Mouse (Mus musculus): Measurements from ENCODE around the gene Slc27a1. TPM values are rescaled to one million over a fixed set of nuclear protein-coding genes. Genes with fewer than 3 reads are reported as not detected.

Gene Slc27a1
- polyA plus RNA-seq, 1 experiment from 2014 or later: 48.4 TPM

DNA sequence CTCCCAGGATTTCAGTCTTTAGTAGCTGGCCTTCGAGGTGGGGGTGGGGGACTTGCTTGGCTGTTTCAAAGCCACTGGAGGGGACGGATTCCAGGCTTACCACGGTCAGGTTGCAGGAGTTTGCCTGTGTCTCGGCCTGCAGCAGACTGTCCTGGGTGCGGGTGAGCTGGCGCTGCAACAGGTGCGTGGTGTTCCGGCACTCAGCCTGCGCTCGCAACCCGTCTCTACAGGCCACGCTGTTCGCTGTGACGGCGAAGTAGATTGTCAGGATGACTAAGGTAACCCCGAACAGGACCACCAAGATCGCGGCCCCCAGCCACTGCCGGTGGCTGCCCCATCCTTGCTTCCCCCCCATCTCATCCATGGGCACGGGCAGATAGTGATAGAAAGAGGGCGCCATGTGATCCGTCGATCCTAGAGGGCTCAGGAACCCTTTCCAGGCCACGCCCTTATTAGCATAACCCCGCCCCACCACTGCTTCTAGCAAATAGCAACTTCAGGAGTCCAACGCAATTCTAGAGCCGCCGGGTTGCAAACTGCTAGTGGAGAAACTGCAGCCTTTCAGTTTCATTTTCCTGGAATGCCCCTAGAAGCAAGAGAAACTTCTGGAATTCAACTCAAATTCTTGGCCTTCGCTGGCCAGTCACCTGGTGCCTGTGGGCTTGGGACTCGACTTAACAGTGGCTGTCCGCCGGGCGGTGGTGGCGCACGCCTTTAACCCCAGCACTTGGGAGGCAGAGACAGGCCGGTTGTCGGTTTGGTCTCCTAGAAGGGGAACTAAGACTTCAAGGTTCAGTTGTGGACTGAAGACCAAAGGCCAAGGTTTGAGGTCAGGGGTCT, 31.4 kb upstream of the Slc27a1 start, which contains the start of gene Bst2:
Bst2 (minus strand) TSS at position 429 of the 840 bp plus-strand sequence.
- Histone ChIP-seq H3K4me1 (peaks cover 5% of the 10 kb centered on the region), H3K4me3 (peak within 1 kb of the TSS; percentile 37), H3K9me3 (no peaks in the 10 kb centered on the region), H3K27ac (no peak within 1 kb of the TSS), H3K27me3 (0 out of 2 replicates have a peak, but pooled peaks cover 9% of the 10 kb centered on the region), H3K9ac (no peak within 1 kb of the TSS), H3K4me2 (replicated peaks) (peak within 1 kb of the TSS; percentile 51), H3K36me3 (no peaks in the 10 kb centered on the region)
- ATAC-seq (ENCODE audit: insufficient number of reproducible peaks, insufficient read depth, low FRiP score, low TSS enrichment): peak; percentile 31; the same call in 1 of the 2 replicates
- WGBS: 2% methylated on average over 37 of the region's 37 CpGs

- H3K4me3 ChIP-seq: peak within 1 kb of the TSS; percentile 91
- peak within 1 kb of the TSS; percentile 87 for H3K9ac ChIP-seq
- H3K9me3 ChIP-seq: no peaks in the 10 kb centered on the region
- WGBS: under 1% methylated on average over 54 of the region's 55 CpGs
- H3K27me3 ChIP-seq: 0 out of 2 replicates have a peak, but pooled peaks cover 3% of the 10 kb centered on the region
- ATAC-seq (ENCODE audit: insufficient number of reproducible peaks, insufficient read depth, low FRiP score, low TSS enrichment): peak; percentile 87
- peaks cover 11% of the 10 kb centered on the region for H3K4me1 ChIP-seq
- 0 out of 2 replicates have a peak within 1 kb of the TSS, but pooled peaks have one; percentile 33 for H3K27ac ChIP-seq
- H3K36me3 ChIP-seq: peaks cover 25% of the 10 kb centered on the region
- H3K4me2 ChIP-seq (replicated peaks): peak within 1 kb of the TSS; percentile 89
Measured at GRCm38 (mm10) chr8:71542632-71543343, 25.9 kb upstream of the Slc27a1 start, which contains the start of gene Mvb12a. TSS of gene Mvb12a (plus strand) at chr8:71542922.

GRCm38 (mm10) chr8:71543755-71544154, 24.9 kb upstream of the Slc27a1 start:
- H3K9me3 ChIP-seq: no peaks in the 10 kb centered on the region
- H3K4me2 ChIP-seq (replicated peaks): peak overlapping the region; percentile 89
- WGBS: 87% methylated on average over 9 of the region's 9 CpGs
- H3K27me3 ChIP-seq: 0 out of 2 replicates have a peak, but pooled peaks cover 3% of the 10 kb centered on the region
- H3K4me3 ChIP-seq: peak overlapping the region; percentile 91
- H3K9ac ChIP-seq: peak overlapping the region; percentile 87; the same call in 1 of the 2 replicates
- peaks cover 8% of the 10 kb centered on the region for H3K4me1 ChIP-seq
- H3K27ac ChIP-seq: no peak overlapping the region
- peaks cover 32% of the 10 kb centered on the region for H3K36me3 ChIP-seq
- ATAC-seq (ENCODE audit: insufficient number of reproducible peaks, insufficient read depth, low FRiP score, low TSS enrichment): no peak

DNA sequence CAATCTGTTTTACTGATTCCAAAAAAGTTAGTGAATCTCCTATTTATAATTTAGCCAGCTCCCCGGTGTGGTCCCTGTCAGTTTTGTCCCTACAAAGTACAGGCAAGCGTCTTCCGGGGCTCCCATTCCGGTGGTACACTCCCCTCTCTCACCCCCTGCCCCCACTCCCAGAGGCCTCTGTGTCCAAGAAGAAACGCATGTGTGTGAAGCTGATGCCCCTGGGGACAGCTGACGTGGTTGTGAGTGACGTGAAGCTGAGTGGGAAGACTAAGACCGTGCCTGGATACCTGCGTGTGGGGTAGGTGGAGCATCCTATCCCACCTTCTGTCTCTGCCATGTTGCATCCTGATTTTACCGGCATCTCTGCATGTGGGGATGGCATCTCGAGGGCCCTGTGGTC, 23.6 kb upstream of the Slc27a1 start:
- Histone ChIP-seq H3K4me1 (peaks cover 8% of the 10 kb centered on the region), H3K9ac (no peak overlapping the region), H3K9me3 (no peaks in the 10 kb centered on the region), H3K27me3 (no peaks in the 10 kb centered on the region), H3K36me3 (peaks cover 32% of the 10 kb centered on the region), H3K4me2 (replicated peaks) (no peak overlapping the region), H3K4me3 (no peak overlapping the region), H3K27ac (no peak overlapping the region)
- no peak for ATAC-seq (ENCODE audit: insufficient number of reproducible peaks, insufficient read depth, low FRiP score, low TSS enrichment)
- WGBS: 88% methylated on average over 11 of the region's 11 CpGs

- H3K9ac ChIP-seq: no peak overlapping the region
- 84% methylated on average over 7 of the region's 7 CpGs for WGBS
- H3K36me3 ChIP-seq: peaks cover 32% of the 10 kb centered on the region
- H3K9me3 ChIP-seq: no peaks in the 10 kb centered on the region
- H3K4me1 ChIP-seq: peaks cover 8% of the 10 kb centered on the region
- H3K4me3 ChIP-seq: no peak overlapping the region
- no peak overlapping the region for H3K4me2 ChIP-seq (replicated peaks)
- no peaks in the 10 kb centered on the region for H3K27me3 ChIP-seq
- no peak overlapping the region for H3K27ac ChIP-seq
- ATAC-seq (ENCODE audit: insufficient number of reproducible peaks, insufficient read depth, low FRiP score, low TSS enrichment): no peak
Measured at GRCm38 (mm10) chr8:71547590-71547989, 21.1 kb upstream of the Slc27a1 start.

DNA sequence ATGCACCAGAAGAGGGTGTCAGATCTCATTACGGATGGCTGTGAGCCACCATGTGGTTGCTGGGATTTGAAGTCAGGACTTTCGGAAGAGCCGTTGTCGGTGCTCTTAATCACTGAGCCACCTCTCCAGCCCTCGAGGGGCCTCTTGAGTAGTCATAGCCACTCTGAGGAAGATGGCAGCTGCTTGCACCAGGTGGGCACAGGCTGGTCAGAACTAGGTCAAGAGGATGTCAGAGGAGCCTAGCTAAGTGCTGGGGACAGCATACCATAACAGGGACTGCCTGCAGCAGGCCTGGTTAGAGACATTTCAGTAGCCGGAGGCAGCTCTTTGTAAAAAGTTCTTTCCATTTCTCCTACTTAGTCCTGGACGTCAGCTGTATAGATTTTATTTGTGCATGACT, 17.9 kb upstream of the Slc27a1 start:
- H3K4me3 ChIP-seq: no peak overlapping the region
- peaks cover 25% of the 10 kb centered on the region for H3K36me3 ChIP-seq
- peaks cover 3% of the 10 kb centered on the region; the same call in 1 of the 2 replicates for H3K4me1 ChIP-seq
- H3K9me3 ChIP-seq: no peaks in the 10 kb centered on the region
- H3K9ac ChIP-seq: no peak overlapping the region
- H3K4me2 ChIP-seq (replicated peaks): no peak overlapping the region
- no peak overlapping the region for H3K27ac ChIP-seq
- peaks cover 4% of the 10 kb centered on the region for H3K27me3 ChIP-seq
- 65% methylated on average over 7 of the region's 7 CpGs for WGBS
- ATAC-seq (ENCODE audit: insufficient number of reproducible peaks, insufficient read depth, low FRiP score, low TSS enrichment): no peak

GRCm38 (mm10) chr8:71552770-71553169, 15.9 kb upstream of the Slc27a1 start:
- H3K9ac ChIP-seq: no peak overlapping the region
- 49% methylated on average over 6 of the region's 6 CpGs for WGBS
- peaks cover 8% of the 10 kb centered on the region for H3K36me3 ChIP-seq
- 0 out of 2 replicates have a peak overlapping the region, but pooled peaks have one; percentile 30 for H3K27ac ChIP-seq
- no peaks in the 10 kb centered on the region for H3K9me3 ChIP-seq
- no peak overlapping the region for H3K4me3 ChIP-seq
- ATAC-seq (ENCODE audit: insufficient number of reproducible peaks, insufficient read depth, low FRiP score, low TSS enrichment): no peak
- H3K4me1 ChIP-seq: peaks cover 3% of the 10 kb centered on the region; the same call in 1 of the 2 replicates
- H3K4me2 ChIP-seq (replicated peaks): no peak overlapping the region
- peaks cover 25% of the 10 kb centered on the region for H3K27me3 ChIP-seq

- Histone ChIP-seq H3K9me3 (no peaks in the 10 kb centered on the region), H3K4me3 (no peak overlapping the region), H3K4me2 (replicated peaks) (no peak overlapping the region), H3K36me3 (no peaks in the 10 kb centered on the region), H3K4me1 (peaks cover 10% of the 10 kb centered on the region; the same call in 1 of the 2 replicates), H3K27me3 (peaks cover 37% of the 10 kb centered on the region), H3K27ac (no peak overlapping the region), H3K9ac (no peak overlapping the region)
- WGBS: 64% methylated on average over 6 of the region's 6 CpGs
- ATAC-seq (ENCODE audit: insufficient number of reproducible peaks, insufficient read depth, low FRiP score, low TSS enrichment): no peak
Measured at GRCm38 (mm10) chr8:71554001-71554400, 14.7 kb upstream of the Slc27a1 start.

DNA sequence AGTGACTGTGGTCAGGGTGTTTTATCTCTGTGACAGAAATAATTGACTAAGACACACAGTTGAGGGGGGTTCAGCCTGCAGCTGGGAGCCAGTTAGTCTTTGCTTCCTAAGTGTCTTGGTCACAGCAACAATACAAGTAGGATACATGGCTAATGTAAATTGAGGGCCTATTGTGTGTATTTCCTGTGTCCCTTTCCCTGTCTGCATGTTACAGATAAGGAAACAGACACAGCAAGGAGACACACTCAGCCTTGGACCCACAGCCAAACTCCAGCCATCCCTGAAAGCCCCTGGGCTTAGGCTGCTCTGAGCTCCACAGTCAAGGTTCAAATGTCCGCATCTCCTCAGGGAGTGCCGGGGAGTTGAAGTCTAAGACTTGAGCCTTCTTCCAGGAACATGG, 14.0 kb upstream of the Slc27a1 start:
- H3K36me3 ChIP-seq: no peaks in the 10 kb centered on the region
- 80% methylated on average over 2 of the region's 2 CpGs for WGBS
- H3K4me1 ChIP-seq: peaks cover 10% of the 10 kb centered on the region; the same call in 1 of the 2 replicates
- no peak for ATAC-seq (ENCODE audit: insufficient number of reproducible peaks, insufficient read depth, low FRiP score, low TSS enrichment)
- no peak overlapping the region for H3K27ac ChIP-seq
- H3K9me3 ChIP-seq: no peaks in the 10 kb centered on the region
- H3K27me3 ChIP-seq: peaks cover 43% of the 10 kb centered on the region
- H3K4me3 ChIP-seq: no peak overlapping the region
- no peak overlapping the region for H3K4me2 ChIP-seq (replicated peaks)
- no peak overlapping the region for H3K9ac ChIP-seq

DNA sequence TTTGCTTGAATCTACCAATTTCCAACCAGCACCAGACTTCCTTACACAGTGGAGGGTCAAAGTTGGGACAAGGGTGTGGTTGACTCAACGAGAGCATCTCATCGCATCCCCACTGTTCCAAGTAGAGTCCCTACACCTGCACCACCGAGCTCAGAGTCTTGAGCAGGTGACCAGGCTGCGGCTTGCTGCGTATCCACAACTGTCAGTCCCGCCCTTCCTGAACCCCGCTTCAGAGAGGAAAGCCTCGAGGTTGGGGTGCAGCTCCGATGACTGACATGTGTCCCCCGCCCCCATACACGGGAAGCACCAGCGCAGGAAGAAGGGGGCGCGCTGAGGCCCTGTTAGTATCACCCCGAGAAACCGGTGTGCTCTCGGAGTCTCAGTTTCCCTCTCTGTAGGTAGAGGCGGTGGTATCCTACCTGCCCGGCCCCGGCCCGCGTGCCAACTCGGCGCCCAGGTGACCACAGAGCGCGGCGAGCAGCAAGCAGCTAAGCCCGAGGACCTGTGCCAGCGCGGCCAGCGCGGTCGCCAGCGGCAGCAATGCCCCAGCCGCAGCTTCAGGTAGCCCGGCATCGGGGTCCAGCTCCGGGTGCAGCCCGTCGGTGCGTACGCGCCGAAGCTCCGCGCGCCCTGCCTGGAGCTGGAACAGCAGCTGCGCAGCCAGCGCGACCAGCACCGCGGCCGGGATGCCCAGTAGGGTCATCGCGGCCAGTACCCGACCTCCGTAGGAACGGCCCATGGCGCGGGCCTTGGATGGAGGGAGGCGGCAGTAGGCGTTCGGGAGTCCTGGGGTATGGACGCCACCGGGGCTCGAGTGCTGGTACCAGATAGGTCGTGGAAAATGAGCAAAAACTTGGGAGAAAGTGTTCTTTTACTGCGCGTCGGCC, 10.4 kb upstream of the Slc27a1 start, which contains the start of gene Tmem221:
Tmem221 (minus strand) TSS at position 801 of the 887 bp plus-strand sequence.
- no peaks in the 10 kb centered on the region for H3K36me3 ChIP-seq
- no peak within 1 kb of the TSS for H3K27ac ChIP-seq
- peaks cover 78% of the 10 kb centered on the region for H3K27me3 ChIP-seq
- no peak for ATAC-seq (ENCODE audit: insufficient number of reproducible peaks, insufficient read depth, low FRiP score, low TSS enrichment)
- H3K4me3 ChIP-seq: peak within 1 kb of the TSS; percentile 33
- peak within 1 kb of the TSS; percentile 50 for H3K4me2 ChIP-seq (replicated peaks)
- H3K9ac ChIP-seq: peak within 1 kb of the TSS; percentile 17; the same call in 1 of the 2 replicates
- WGBS: 4% methylated on average over 70 of the region's 70 CpGs
- peaks cover 7% of the 10 kb centered on the region; the same call in 1 of the 2 replicates for H3K4me1 ChIP-seq
- H3K9me3 ChIP-seq: no peaks in the 10 kb centered on the region
